Mouse (Mus musculus): ENCODE measurements around the gene Tmem30b. TPM values are rescaled to one million over a fixed set of nuclear protein-coding genes. Genes with fewer than 3 reads are reported as not detected.

The Tmem30b gene
- polyA plus RNA-seq, 2 experiments = 13.8 to 17.0 TPM

DNA sequence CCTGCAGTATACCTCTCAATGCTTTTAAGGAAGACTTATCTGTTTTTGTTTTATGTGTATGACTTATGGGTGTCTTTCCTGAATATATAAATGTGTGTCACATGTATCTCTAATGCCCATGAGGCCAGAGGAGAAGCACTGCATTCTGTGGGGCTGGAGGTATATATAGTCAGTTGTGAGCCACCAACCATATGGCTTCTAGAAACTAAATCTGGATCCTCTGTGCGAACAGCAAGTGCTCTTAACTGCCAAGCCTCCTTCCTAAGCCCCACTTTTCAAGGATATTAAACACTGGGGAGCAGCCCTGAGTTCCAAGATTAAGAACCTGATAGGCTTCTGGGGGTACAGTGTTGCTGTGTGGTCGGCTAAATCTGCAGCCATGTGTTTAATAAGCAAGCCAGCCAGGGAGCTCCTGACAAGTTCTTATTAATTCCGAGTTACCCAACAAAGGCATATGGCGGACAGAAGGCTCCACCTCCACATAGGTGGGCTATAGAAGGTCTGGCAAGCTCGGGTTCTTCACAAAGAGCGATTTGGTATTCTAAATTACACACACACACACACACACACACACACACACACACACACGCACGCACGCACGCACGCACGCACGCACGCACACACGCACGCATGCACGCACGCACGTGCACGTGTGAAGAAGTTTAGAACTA, 12.5 kb upstream of the Tmem30b start:
- no peaks in the 10 kb centered on the region for H3K27me3 ChIP-seq (ENCODE audit: control insufficient read depth, insufficient read depth, low read length)
- H3K9ac ChIP-seq (ENCODE audit: low read depth, low read length, severe bottlenecking) = no peak overlapping the region
- WGBS = 68% methylated on average over 20 of the region's 20 CpGs
- H3K4me1 ChIP-seq (ENCODE audit: control insufficient read depth, insufficient read depth, low read length) = no peaks in the 10 kb centered on the region
- TF ChIP-seq POLR2A (IDR thresholded peaks at IDR 0.05; ENCODE audit: borderline replicate concordance, extremely low read depth, insufficient read depth, insufficient read length) = no peak
- DNase-seq (ENCODE audit: low spot score) (no peak), ATAC-seq (ENCODE audit: low FRiP score, low read depth) (peak; percentile 48; the same call in 1 of the 2 replicates)
- no peak overlapping the region for H3K4me2 ChIP-seq (replicated peaks; ENCODE audit: low read depth, low read length, severe bottlenecking)
- no peak overlapping the region for H3K4me3 ChIP-seq (replicated peaks; ENCODE audit: low read length)
- H3K9me3 ChIP-seq (ENCODE audit: control insufficient read depth, low read length) = no peaks in the 10 kb centered on the region
- H3K36me3 ChIP-seq (ENCODE audit: control insufficient read depth, insufficient read depth, low read length) = no peaks in the 10 kb centered on the region
- H3K27ac ChIP-seq (replicated peaks; ENCODE audit: low read depth, low read length) = no peak overlapping the region

DNA sequence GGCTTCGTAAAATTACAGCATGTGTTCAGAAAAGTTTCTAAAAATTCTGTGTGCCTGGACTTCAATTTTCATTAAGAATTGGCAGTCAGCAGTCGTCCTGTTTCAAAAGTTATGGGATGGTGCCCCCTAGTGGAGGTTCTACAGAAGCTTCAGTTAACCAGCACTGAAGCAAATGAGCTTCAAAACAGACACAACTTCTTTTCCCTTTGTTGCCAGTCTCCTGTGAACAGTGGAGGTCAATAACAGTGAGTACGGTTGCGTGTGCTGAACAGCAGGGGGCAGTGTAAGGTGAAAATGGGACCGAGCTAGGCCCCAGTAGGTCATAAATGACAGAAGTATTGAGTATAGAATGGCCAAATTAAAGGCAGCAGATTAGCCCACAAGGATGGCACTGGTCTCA, 8.0 kb upstream of the Tmem30b start:
- no peak for TF ChIP-seq POLR2A (IDR thresholded peaks at IDR 0.05; ENCODE audit: borderline replicate concordance, extremely low read depth, insufficient read depth, insufficient read length)
- DNase-seq (ENCODE audit: low spot score) (peak; percentile 77), ATAC-seq (ENCODE audit: low FRiP score, low read depth) (peak; percentile 62)
- Histone ChIP-seq H3K4me1 (ENCODE audit: control insufficient read depth, insufficient read depth, low read length) (no peaks in the 10 kb centered on the region), H3K9me3 (ENCODE audit: control insufficient read depth, low read length) (no peaks in the 10 kb centered on the region), H3K36me3 (ENCODE audit: control insufficient read depth, insufficient read depth, low read length) (no peaks in the 10 kb centered on the region), H3K9ac (ENCODE audit: low read depth, low read length, severe bottlenecking) (no peak overlapping the region), H3K4me2 (replicated peaks; ENCODE audit: low read depth, low read length, severe bottlenecking) (no peak overlapping the region), H3K4me3 (replicated peaks; ENCODE audit: low read length) (no peak overlapping the region), H3K27ac (replicated peaks; ENCODE audit: low read depth, low read length) (no peak overlapping the region), H3K27me3 (ENCODE audit: control insufficient read depth, insufficient read depth, low read length) (peaks cover 13% of the 10 kb centered on the region; the same call in 1 of the 2 replicates)
- 1% methylated on average over 5 of the region's 5 CpGs for WGBS

DNA sequence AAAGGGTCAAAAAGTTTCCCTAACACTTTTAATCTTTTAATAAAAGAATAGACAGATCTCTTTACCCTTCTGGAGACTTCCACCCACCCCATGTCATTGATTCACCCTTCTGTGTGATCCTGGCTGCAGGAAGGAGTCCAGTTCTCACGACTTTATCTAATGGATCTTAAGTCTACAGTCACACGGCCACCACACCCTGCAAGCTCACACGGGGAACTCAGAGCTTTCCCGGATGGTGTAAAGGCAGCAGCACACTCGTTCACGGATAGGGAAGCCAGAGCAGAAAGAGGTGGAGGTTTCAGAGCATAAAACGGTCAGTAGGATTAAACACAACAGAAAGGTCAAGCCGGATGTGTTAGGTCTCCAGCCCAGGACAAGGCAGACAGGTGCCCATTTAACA, 2.1 kb upstream of the Tmem30b start:
- Histone ChIP-seq H3K4me2 (replicated peaks; ENCODE audit: low read depth, low read length, severe bottlenecking) (no peak overlapping the region), H3K27ac (replicated peaks; ENCODE audit: low read depth, low read length) (no peak overlapping the region)
- 64% methylated on average over 8 of the region's 8 CpGs for WGBS

DNA sequence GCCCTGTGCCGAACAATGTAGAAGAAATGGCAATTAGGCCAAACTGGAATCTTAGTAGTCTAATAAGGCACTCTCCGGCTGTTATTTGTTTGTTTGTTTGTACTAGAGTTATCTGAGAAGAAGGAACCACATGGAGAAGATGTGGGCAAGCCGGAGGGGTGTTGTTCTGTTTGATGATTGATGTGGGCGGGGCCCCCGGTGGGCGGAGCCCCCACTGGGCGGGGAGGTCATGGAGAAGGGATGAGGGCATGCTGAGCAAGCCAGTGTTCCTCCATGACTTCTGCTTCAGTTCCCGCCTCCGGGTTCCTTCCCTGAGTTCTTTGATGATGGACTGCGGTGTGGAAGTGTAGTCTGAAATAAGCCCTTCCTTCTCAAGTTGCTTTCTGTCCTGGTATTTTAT, 1.5 kb upstream of the Tmem30b start:
- Histone ChIP-seq H3K9ac (ENCODE audit: low read depth, low read length, severe bottlenecking) (no peak overlapping the region), H3K4me1 (ENCODE audit: control insufficient read depth, insufficient read depth, low read length) (0 out of 2 replicates have a peak, but pooled peaks cover 7% of the 10 kb centered on the region), H3K36me3 (ENCODE audit: control insufficient read depth, insufficient read depth, low read length) (no peaks in the 10 kb centered on the region), H3K9me3 (ENCODE audit: control insufficient read depth, low read length) (no peaks in the 10 kb centered on the region), H3K4me2 (replicated peaks; ENCODE audit: low read depth, low read length, severe bottlenecking) (no peak overlapping the region), H3K27me3 (ENCODE audit: control insufficient read depth, insufficient read depth, low read length) (peaks cover 60% of the 10 kb centered on the region), H3K4me3 (replicated peaks; ENCODE audit: low read length) (no peak overlapping the region), H3K27ac (replicated peaks; ENCODE audit: low read depth, low read length) (no peak overlapping the region)
- no peak for TF ChIP-seq POLR2A (IDR thresholded peaks at IDR 0.05; ENCODE audit: borderline replicate concordance, extremely low read depth, insufficient read depth, insufficient read length)
- WGBS = 32% methylated on average over 10 of the region's 10 CpGs
- no peak for DNase-seq (ENCODE audit: low spot score)
- ATAC-seq (ENCODE audit: low FRiP score, low read depth) = no peak

More for the DNA sequence above, 2.1 kb upstream of the Tmem30b start:
- Histone ChIP-seq H3K9ac (ENCODE audit: low read depth, low read length, severe bottlenecking) (no peak overlapping the region), H3K9me3 (ENCODE audit: control insufficient read depth, low read length) (no peaks in the 10 kb centered on the region), H3K36me3 (ENCODE audit: control insufficient read depth, insufficient read depth, low read length) (no peaks in the 10 kb centered on the region), H3K4me1 (ENCODE audit: control insufficient read depth, insufficient read depth, low read length) (0 out of 2 replicates have a peak, but pooled peaks cover 7% of the 10 kb centered on the region), H3K4me3 (replicated peaks; ENCODE audit: low read length) (no peak overlapping the region), H3K27me3 (ENCODE audit: control insufficient read depth, insufficient read depth, low read length) (peaks cover 60% of the 10 kb centered on the region)
- no peak for TF ChIP-seq POLR2A (IDR thresholded peaks at IDR 0.05; ENCODE audit: borderline replicate concordance, extremely low read depth, insufficient read depth, insufficient read length)
- ATAC-seq (ENCODE audit: low FRiP score, low read depth) = no peak
- DNase-seq (ENCODE audit: low spot score) = no peak

DNA sequence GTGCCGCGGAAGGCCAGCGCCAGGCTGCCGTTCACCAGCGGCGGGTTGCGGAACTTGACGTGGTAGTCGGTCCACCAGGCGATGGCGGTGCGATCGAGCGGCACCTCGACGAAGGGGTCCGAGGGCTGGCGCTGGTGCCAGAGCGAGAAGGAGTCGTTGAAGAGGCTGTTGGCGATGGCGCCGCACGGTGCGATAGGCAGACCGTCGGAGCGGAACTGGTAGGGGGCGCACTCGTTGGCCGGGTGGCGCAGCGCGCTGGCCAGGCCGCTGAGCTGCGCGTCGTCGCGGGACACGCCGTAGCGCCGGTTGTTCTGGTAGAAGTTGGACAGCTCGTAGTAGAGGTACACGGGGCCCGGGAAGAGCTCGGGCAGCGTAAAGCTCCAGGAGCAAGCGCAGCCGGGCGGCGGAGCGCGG, 513 bp downstream of the Tmem30b start:
- no peak for DNase-seq (ENCODE audit: low spot score)

More for the DNA sequence above, 513 bp downstream of the Tmem30b start:
- Histone ChIP-seq H3K4me1 (ENCODE audit: control insufficient read depth, insufficient read depth, low read length) (peaks cover 17% of the 10 kb centered on the region; the same call in 1 of the 2 replicates), H3K27me3 (ENCODE audit: control insufficient read depth, insufficient read depth, low read length) (peaks cover 60% of the 10 kb centered on the region), H3K9ac (ENCODE audit: low read depth, low read length, severe bottlenecking) (peak overlapping the region; percentile 66), H3K9me3 (ENCODE audit: control insufficient read depth, low read length) (no peaks in the 10 kb centered on the region), H3K27ac (replicated peaks; ENCODE audit: low read depth, low read length) (peak overlapping the region; percentile 67), H3K36me3 (ENCODE audit: control insufficient read depth, insufficient read depth, low read length) (no peaks in the 10 kb centered on the region), H3K4me3 (replicated peaks; ENCODE audit: low read length) (peak overlapping the region; percentile 54), H3K4me2 (replicated peaks; ENCODE audit: low read depth, low read length, severe bottlenecking) (peak overlapping the region; percentile 70)
- whole genome bisulfite sequencing = 4% methylated on average over 38 of the region's 55 CpGs
- no peak for TF ChIP-seq POLR2A (IDR thresholded peaks at IDR 0.05; ENCODE audit: borderline replicate concordance, extremely low read depth, insufficient read depth, insufficient read length)
- ATAC-seq (ENCODE audit: low FRiP score, low read depth) = peak; percentile 62; the same call in 1 of the 2 replicates

Data from limb, embryonic 14.5 days (tissue).